Mouse (Mus musculus): ENCODE measurements around the gene Sh3rf1. TPM values are rescaled to one million over a fixed set of nuclear protein-coding genes. Genes with fewer than 3 reads are reported as not detected.

Sh3rf1 gene
- polyA plus RNA-seq, 1 experiment from 2014 or later, result 1.6 TPM

GRCm38 (mm10) chr8:61326281-61326680 lies 102.6 kb downstream of the Sh3rf1 start:
- H3K9ac ChIP-seq (replicated peaks), result no peak overlapping the region
- TF ChIP-seq CTCF (IDR thresholded peaks at IDR 0.05; ENCODE audit: low read depth), result no peak
- TF ChIP-seq EP300 (IDR thresholded peaks at IDR 0.05; ENCODE audit: low read depth), result no peak
- H3K9me3 ChIP-seq (ENCODE audit: low read length), result no peaks in the 10 kb centered on the region
- no peak overlapping the region for H3K4me3 ChIP-seq (ENCODE audit: low read depth, low read length)
- H3K4me2 ChIP-seq (ENCODE audit: low read depth, low read length), result no peak overlapping the region
- H3K27ac ChIP-seq (ENCODE audit: low read depth), result no peak overlapping the region
- H3K27me3 ChIP-seq (ENCODE audit: insufficient read depth, low read length), result no peaks in the 10 kb centered on the region
- DNase-seq (no peak), ATAC-seq (no peak)
- 76% methylated on average over 8 of the region's 8 CpGs for WGBS (ENCODE audit: insufficient replicate concordance)
- H3K36me3 ChIP-seq (replicated peaks; ENCODE audit: insufficient read depth, low read length), result no peaks in the 10 kb centered on the region; the same call in none of the 2 replicates
- H3K4me1 ChIP-seq (ENCODE audit: insufficient read depth), result no peaks in the 10 kb centered on the region

- no peak for ATAC-seq
- no peak overlapping the region for H3K27ac ChIP-seq (ENCODE audit: low read depth)
- TF ChIP-seq CTCF (IDR thresholded peaks at IDR 0.05; ENCODE audit: low read depth) (no peak), EP300 (IDR thresholded peaks at IDR 0.05; ENCODE audit: low read depth) (no peak)
- H3K4me2 ChIP-seq (ENCODE audit: low read depth, low read length), result no peak overlapping the region
- H3K9ac ChIP-seq (replicated peaks), result no peak overlapping the region
- no peaks in the 10 kb centered on the region for H3K4me1 ChIP-seq (ENCODE audit: insufficient read depth)
- 68% methylated on average over 5 of the region's 5 CpGs for WGBS (ENCODE audit: insufficient replicate concordance)
- H3K9me3 ChIP-seq (ENCODE audit: low read length), result no peaks in the 10 kb centered on the region
- no peaks in the 10 kb centered on the region; the same call in none of the 2 replicates for H3K36me3 ChIP-seq (replicated peaks; ENCODE audit: insufficient read depth, low read length)
- no peak overlapping the region for H3K4me3 ChIP-seq (ENCODE audit: low read depth, low read length)
- no peaks in the 10 kb centered on the region for H3K27me3 ChIP-seq (ENCODE audit: insufficient read depth, low read length)
- DNase-seq, result no peak
Measured at GRCm38 (mm10) chr8:61327333-61327732, 103.7 kb downstream of the Sh3rf1 start.

GRCm38 (mm10) chr8:61339629-61340028 lies 116.0 kb downstream of the Sh3rf1 start:
- DNase-seq, result no peak
- no peak overlapping the region for H3K9ac ChIP-seq (replicated peaks)
- H3K9me3 ChIP-seq (ENCODE audit: low read length), result no peaks in the 10 kb centered on the region
- no peaks in the 10 kb centered on the region for H3K27me3 ChIP-seq (ENCODE audit: insufficient read depth, low read length)
- ATAC-seq, result no peak
- no peak overlapping the region for H3K4me2 ChIP-seq (ENCODE audit: low read depth, low read length)
- no peaks in the 10 kb centered on the region for H3K36me3 ChIP-seq (replicated peaks; ENCODE audit: insufficient read depth, low read length)
- H3K4me3 ChIP-seq (ENCODE audit: low read depth, low read length), result no peak overlapping the region
- H3K27ac ChIP-seq (ENCODE audit: low read depth), result no peak overlapping the region
- TF ChIP-seq EP300 (IDR thresholded peaks at IDR 0.05; ENCODE audit: low read depth) (no peak), CTCF (IDR thresholded peaks at IDR 0.05; ENCODE audit: low read depth) (no peak)
- H3K4me1 ChIP-seq (ENCODE audit: insufficient read depth), result no peaks in the 10 kb centered on the region
- WGBS (ENCODE audit: insufficient replicate concordance), result 81% methylated on average over 6 of the region's 6 CpGs

- no peaks in the 10 kb centered on the region for H3K27me3 ChIP-seq (ENCODE audit: insufficient read depth, low read length)
- ATAC-seq (no peak), DNase-seq (no peak)
- H3K9ac ChIP-seq (replicated peaks), result no peak overlapping the region
- no peak overlapping the region for H3K4me2 ChIP-seq (ENCODE audit: low read depth, low read length)
- no peak overlapping the region for H3K27ac ChIP-seq (ENCODE audit: low read depth)
- no peak overlapping the region for H3K4me3 ChIP-seq (ENCODE audit: low read depth, low read length)
- H3K9me3 ChIP-seq (ENCODE audit: low read length), result no peaks in the 10 kb centered on the region
- H3K4me1 ChIP-seq (ENCODE audit: insufficient read depth), result no peaks in the 10 kb centered on the region
- TF ChIP-seq CTCF (IDR thresholded peaks at IDR 0.05; ENCODE audit: low read depth) (no peak), EP300 (IDR thresholded peaks at IDR 0.05; ENCODE audit: low read depth) (no peak)
- 89% methylated on average over 17 of the region's 17 CpGs for WGBS (ENCODE audit: insufficient replicate concordance)
- H3K36me3 ChIP-seq (replicated peaks; ENCODE audit: insufficient read depth, low read length), result no peaks in the 10 kb centered on the region
Measured at GRCm38 (mm10) chr8:61340283-61340984, 116.8 kb downstream of the Sh3rf1 start.

GRCm38 (mm10) chr8:61341587-61342441 lies 118.1 kb downstream of the Sh3rf1 start:
- H3K4me2 ChIP-seq (ENCODE audit: low read depth, low read length), result no peak overlapping the region
- H3K9ac ChIP-seq (replicated peaks), result no peak overlapping the region
- H3K9me3 ChIP-seq (ENCODE audit: low read length), result no peaks in the 10 kb centered on the region
- DNase-seq (no peak), ATAC-seq (no peak)
- no peaks in the 10 kb centered on the region for H3K36me3 ChIP-seq (replicated peaks; ENCODE audit: insufficient read depth, low read length)
- no peak for TF ChIP-seq EP300 (IDR thresholded peaks at IDR 0.05; ENCODE audit: low read depth)
- TF ChIP-seq CTCF (IDR thresholded peaks at IDR 0.05; ENCODE audit: low read depth), result no peak
- H3K4me1 ChIP-seq (ENCODE audit: insufficient read depth), result no peaks in the 10 kb centered on the region
- no peak overlapping the region for H3K4me3 ChIP-seq (ENCODE audit: low read depth, low read length)
- H3K27ac ChIP-seq (ENCODE audit: low read depth), result no peak overlapping the region
- 74% methylated on average over 12 of the region's 12 CpGs for WGBS (ENCODE audit: insufficient replicate concordance)
- no peaks in the 10 kb centered on the region for H3K27me3 ChIP-seq (ENCODE audit: insufficient read depth, low read length)

- TF ChIP-seq EP300 (IDR thresholded peaks at IDR 0.05; ENCODE audit: low read depth), result no peak
- TF ChIP-seq CTCF (IDR thresholded peaks at IDR 0.05; ENCODE audit: low read depth), result no peak
- Histone ChIP-seq H3K27me3 (ENCODE audit: insufficient read depth, low read length) (no peaks in the 10 kb centered on the region), H3K4me1 (ENCODE audit: insufficient read depth) (no peaks in the 10 kb centered on the region), H3K27ac (ENCODE audit: low read depth) (no peak overlapping the region), H3K9me3 (ENCODE audit: low read length) (no peaks in the 10 kb centered on the region), H3K9ac (replicated peaks) (no peak overlapping the region), H3K4me2 (ENCODE audit: low read depth, low read length) (no peak overlapping the region), H3K36me3 (replicated peaks; ENCODE audit: insufficient read depth, low read length) (no peaks in the 10 kb centered on the region), H3K4me3 (ENCODE audit: low read depth, low read length) (no peak overlapping the region)
- DNase-seq (no peak), ATAC-seq (no peak)
- WGBS (ENCODE audit: insufficient replicate concordance), result 67% methylated on average over 7 of the region's 7 CpGs
Measured at GRCm38 (mm10) chr8:61342473-61343026, 118.9 kb downstream of the Sh3rf1 start.

Measured in liver, postnatal 0 days (tissue).